Mouse (Mus musculus) left cerebral cortex, adult 2 months (tissue): ENCODE data around the gene Grb10. TPM values are rescaled to one million over a fixed set of nuclear protein-coding genes. Genes with fewer than 3 reads are reported as not detected.
A peak's percentile ranks its signal among the peaks of the same experiment; 100 is the strongest.

Experiments used
- DNase-seq, 2 experiments: peaks; one replicate each; pipeline ENCODE4 v3.0.0; 2021 to 2022; ENCODE audit warnings: low spot score in 2 of 2, mixed read lengths in 1 of 2; ENCODE audit errors: extremely low spot score in 1 of 2
- H3K27ac ChIP-seq: fragments of 200-600 bp; 2 replicates; pipeline ENCODE4 v1.8.1; 2022
- H3K4me3 ChIP-seq: fragments of 200-600 bp; 2 replicates; pipeline ENCODE4 v1.8.1; 2022
- CTCF ChIP-seq: fragments of 200-600 bp; IDR thresholded peaks from 2 replicates; pipeline ENCODE4 v1.8.1; 2022; ENCODE audit warnings: antibody characterized with exemption, mild to moderate bottlenecking, moderate library complexity
- intact Hi-C: fragments of 180-260 bp; cut with DNase I; formaldehyde crosslinking; loops from one replicate; pipeline ENCODE4 v1.15.1; 2025
- total RNA-seq, 2 experiments: library from RNA; stranded (reverse); gene quantifications; 2 replicates each; pipeline ENCODE4 v1.2.3; 2021

Grb10 gene
- total RNA-seq, 2 experiments from 2014 or later: 30.5 to 35.1 TPM

GRCm38 (mm10) chr11:12040391-12040790 is 1.9 kb upstream of the Grb10 start:
- no peak for TF ChIP-seq CTCF
- no peak for DNase-seq
- no peak overlapping the region for H3K4me3 ChIP-seq
- no peak overlapping the region for H3K27ac ChIP-seq
- intact Hi-C loops: no loop called here

- Histone ChIP-seq H3K27ac (no peak overlapping the region), H3K4me3 (no peak overlapping the region)
- TF ChIP-seq CTCF: no peak
- no peak for DNase-seq
- intact Hi-C loops: no loop called here
These were observed 1.3 kb upstream of the Grb10 start for GRCm38 (mm10) chr11:12039748-12040147.

- TF ChIP-seq CTCF: no peak
- intact Hi-C loops: no loop called here
- Histone ChIP-seq H3K4me3 (no peak overlapping the region), H3K27ac (no peak overlapping the region)
- DNase-seq: no peak
These were observed 615 bp upstream of the Grb10 start for GRCm38 (mm10) chr11:12039098-12039497.

GRCm38 (mm10) chr11:12037689-12038469 is 604 bp downstream of the Grb10 start:
- Histone ChIP-seq H3K27ac (no peak overlapping the region), H3K4me3 (peak overlapping the region; percentile 24; the same call in 1 of the 2 replicates)
- DNase-seq: no peak
- no peak for TF ChIP-seq CTCF
- intact Hi-C loops: no loop called here

- no peak for DNase-seq
- TF ChIP-seq CTCF: no peak
- peak overlapping the region; percentile 28 for H3K4me3 ChIP-seq
- H3K27ac ChIP-seq: no peak overlapping the region
- intact Hi-C loops: no loop called here
These were observed 1.3 kb downstream of the Grb10 start for GRCm38 (mm10) chr11:12037075-12037686.

- Histone ChIP-seq H3K4me3 (peak overlapping the region; percentile 13; the same call in 1 of the 2 replicates), H3K27ac (no peak overlapping the region)
- intact Hi-C loops: no loop called here
- TF ChIP-seq CTCF: no peak
- no peak for DNase-seq
These were observed 2.3 kb downstream of the Grb10 start for GRCm38 (mm10) chr11:12035916-12036910.

GRCm38 (mm10) chr11:12035324-12035723 is 3.2 kb downstream of the Grb10 start:
- Histone ChIP-seq H3K27ac (no peak overlapping the region), H3K4me3 (no peak overlapping the region)
- no peak for TF ChIP-seq CTCF
- intact Hi-C loops: no loop called here
- no peak for DNase-seq

GRCm38 (mm10) chr11:12034781-12035180 is 3.7 kb downstream of the Grb10 start:
- Histone ChIP-seq H3K4me3 (no peak overlapping the region), H3K27ac (no peak overlapping the region)
- intact Hi-C loops: no loop called here
- TF ChIP-seq CTCF: no peak
- DNase-seq: no peak

- H3K27ac ChIP-seq: no peak overlapping the region
- DNase-seq: no peak
- intact Hi-C loops: no loop called here
- no peak for TF ChIP-seq CTCF
- H3K4me3 ChIP-seq: no peak overlapping the region
These were observed 4.1 kb downstream of the Grb10 start for GRCm38 (mm10) chr11:12034371-12034770.

GRCm38 (mm10) chr11:12032831-12033230 is 5.7 kb downstream of the Grb10 start:
- H3K27ac ChIP-seq: no peak overlapping the region
- H3K4me3 ChIP-seq: no peak overlapping the region
- DNase-seq: no peak
- TF ChIP-seq CTCF: no peak
- intact Hi-C loops: no loop called here

- peak overlapping the region; percentile 84 for H3K27ac ChIP-seq
- no peak for TF ChIP-seq CTCF
- peak; percentile 45 to 58 for DNase-seq
- peak overlapping the region; percentile 48 for H3K4me3 ChIP-seq
- intact Hi-C loops: loop anchor here (5.0 kb wide), 3 partner anchors 211 to 516 kb away; no protein-coding TSS in a partner anchor
These were observed 11.8 kb downstream of the Grb10 start for GRCm38 (mm10) chr11:12026638-12027037.
